Mouse (Mus musculus): Measurements from ENCODE around the gene Cnbd2.

- no peak for TF ChIP-seq CTCF (IDR thresholded peaks at IDR 0.05; ENCODE audit: low read depth, low read length)
- no peak for TF ChIP-seq POLR2A (IDR thresholded peaks at IDR 0.05; ENCODE audit: insufficient read depth, low read length)
Measured at GRCm38 (mm10) chr2:156397988-156398387, 85.9 kb downstream of the Cnbd2 start.

Data from ES-Bruce4 (cell line).